8 mouse cellular contexts compared by ENCODE assay signal in the genomic region with DNA sequence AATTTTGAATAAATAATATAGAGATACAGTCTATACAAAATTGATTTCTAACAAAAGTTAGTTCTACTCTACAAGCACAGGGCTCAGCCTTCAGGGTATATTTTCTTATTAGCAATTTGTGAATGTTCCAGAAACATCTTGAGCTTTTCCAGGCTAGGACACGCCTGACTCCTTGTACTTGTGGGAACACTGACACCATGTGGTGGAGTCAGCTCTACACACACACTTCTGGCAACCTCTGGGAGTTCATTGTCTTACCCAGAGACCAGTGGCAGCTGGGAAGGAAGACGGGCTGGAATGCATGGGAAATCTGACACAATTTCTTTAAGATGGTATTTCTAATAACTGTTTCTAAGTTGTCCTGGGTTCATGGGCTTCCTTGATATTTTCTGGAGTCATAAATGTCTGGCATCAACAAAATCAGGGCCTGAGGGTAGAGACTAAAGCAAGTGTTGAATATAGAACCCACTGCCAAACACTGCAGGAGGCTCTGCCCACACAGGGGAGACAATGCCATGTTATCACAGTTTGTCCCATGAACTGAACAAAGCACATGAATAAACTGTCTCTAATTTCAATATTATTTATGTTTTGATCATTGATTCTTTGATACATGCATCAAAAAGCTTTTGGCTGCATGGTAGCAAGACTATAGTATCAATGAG.
A peak's percentile ranks its signal among the peaks of the same experiment; 100 is the strongest.
DNase-seq lines count a peak whose midpoint lies in the region; ATAC-seq and TF ChIP-seq lines count a peak whose summit lies in the region.

No protein-coding gene starts in this region.

- no peaks in the 10 kb centered on the region for H3K9me3 ChIP-seq in embryonic facial prominence, embryonic 15.5 days (replicated peaks)
- no peaks in the 10 kb centered on the region for H3K9me3 ChIP-seq in heart, embryonic 12.5 days (replicated peaks)
- H3K9me3 ChIP-seq in kidney, embryonic 15.5 days (replicated peaks): no peaks in the 10 kb centered on the region
- no peaks in the 10 kb centered on the region for H3K9me3 ChIP-seq in limb, embryonic 15.5 days
- H3K9me3 ChIP-seq in neural tube, embryonic 15.5 days (replicated peaks): no peaks in the 10 kb centered on the region

- no peak for TF ChIP-seq POLR2A in thymus, adult 2 months (IDR thresholded peaks at IDR 0.05; ENCODE audit: control insufficient read depth, extremely low read depth, insufficient read depth, low read length, poor library complexity)

- no peak overlapping the region for H3K4me2 ChIP-seq in embryonic facial prominence, embryonic 15.5 days (replicated peaks)
- no peak overlapping the region for H3K4me2 ChIP-seq in heart, embryonic 12.5 days
- H3K4me2 ChIP-seq in kidney, embryonic 15.5 days: no peak overlapping the region
- H3K4me2 ChIP-seq in limb, embryonic 15.5 days: no peak overlapping the region
- no peak overlapping the region for H3K4me2 ChIP-seq in neural tube, embryonic 15.5 days

- no peak overlapping the region for H3K9ac ChIP-seq in embryonic facial prominence, embryonic 15.5 days
- H3K9ac ChIP-seq in heart, embryonic 12.5 days: no peak overlapping the region
- H3K9ac ChIP-seq in kidney, embryonic 15.5 days: no peak overlapping the region
- H3K9ac ChIP-seq in limb, embryonic 15.5 days: no peak overlapping the region
- no peak overlapping the region for H3K9ac ChIP-seq in neural tube, embryonic 15.5 days (replicated peaks)

- 0 out of 2 replicates have a peak overlapping the region, but pooled peaks have one; percentile 17 for H3K27ac ChIP-seq in embryonic facial prominence, embryonic 15.5 days (replicated peaks)
- no peak overlapping the region for H3K27ac ChIP-seq in heart, embryonic 12.5 days (ENCODE audit: poor library complexity, severe bottlenecking)
- H3K27ac ChIP-seq in kidney, embryonic 15.5 days: no peak overlapping the region
- H3K27ac ChIP-seq in limb, embryonic 15.5 days: no peak overlapping the region
- no peak overlapping the region for H3K27ac ChIP-seq in neural tube, embryonic 15.5 days (replicated peaks)
- no peak overlapping the region for H3K27ac ChIP-seq in thymus, adult 2 months (ENCODE audit: control insufficient read depth, insufficient read depth, low read length)

- no peak overlapping the region for H3K4me3 ChIP-seq in embryonic facial prominence, embryonic 15.5 days (replicated peaks)
- no peak overlapping the region for H3K4me3 ChIP-seq in heart, embryonic 12.5 days
- no peak overlapping the region for H3K4me3 ChIP-seq in kidney, embryonic 15.5 days (replicated peaks)
- H3K4me3 ChIP-seq in limb, embryonic 15.5 days: no peak overlapping the region
- H3K4me3 ChIP-seq in neural tube, embryonic 15.5 days (replicated peaks): no peak overlapping the region
- H3K4me3 ChIP-seq in thymus, adult 2 months (ENCODE audit: control insufficient read depth, insufficient read depth, low read length): no peak overlapping the region

- peak; percentile 6 for DNase-seq in cerebellum, adult 9-10 months
- no peak for DNase-seq in cerebellum, adult 9-11 months
- no peak for DNase-seq in thymus, adult 2 months

- H3K27me3 ChIP-seq in embryonic facial prominence, embryonic 15.5 days: no peaks in the 10 kb centered on the region; the same call in 1 of the 2 replicates
- 0 out of 2 replicates have a peak, but pooled peaks cover under 1% of the 10 kb centered on the region for H3K27me3 ChIP-seq in heart, embryonic 12.5 days (replicated peaks)
- H3K27me3 ChIP-seq in kidney, embryonic 15.5 days: 0 out of 2 replicates have a peak, but pooled peaks cover 6% of the 10 kb centered on the region
- H3K27me3 ChIP-seq in limb, embryonic 15.5 days: no peaks in the 10 kb centered on the region
- no peaks in the 10 kb centered on the region for H3K27me3 ChIP-seq in neural tube, embryonic 15.5 days (replicated peaks)
- no peaks in the 10 kb centered on the region for H3K27me3 ChIP-seq in thymus, adult 2 months (ENCODE audit: control insufficient read depth, insufficient read depth, low read length)

- H3K4me1 ChIP-seq in embryonic facial prominence, embryonic 15.5 days: peaks cover 6% of the 10 kb centered on the region; the same call in 1 of the 2 replicates
- H3K4me1 ChIP-seq in heart, embryonic 12.5 days (replicated peaks): peaks cover 13% of the 10 kb centered on the region
- 0 out of 2 replicates have a peak, but pooled peaks cover 3% of the 10 kb centered on the region for H3K4me1 ChIP-seq in kidney, embryonic 15.5 days
- peaks cover 9% of the 10 kb centered on the region; the same call in 1 of the 2 replicates for H3K4me1 ChIP-seq in limb, embryonic 15.5 days
- H3K4me1 ChIP-seq in neural tube, embryonic 15.5 days: no peaks in the 10 kb centered on the region
- no peaks in the 10 kb centered on the region for H3K4me1 ChIP-seq in thymus, adult 2 months (replicated peaks; ENCODE audit: control insufficient read depth, insufficient read depth, low read length)

- no peaks in the 10 kb centered on the region for H3K36me3 ChIP-seq in embryonic facial prominence, embryonic 15.5 days
- no peaks in the 10 kb centered on the region for H3K36me3 ChIP-seq in heart, embryonic 12.5 days
- H3K36me3 ChIP-seq in kidney, embryonic 15.5 days: no peaks in the 10 kb centered on the region
- H3K36me3 ChIP-seq in limb, embryonic 15.5 days: no peaks in the 10 kb centered on the region
- H3K36me3 ChIP-seq in neural tube, embryonic 15.5 days: no peaks in the 10 kb centered on the region
- H3K36me3 ChIP-seq in thymus, adult 2 months (ENCODE audit: control insufficient read depth, insufficient read depth, low read length): no peaks in the 10 kb centered on the region

- 7% methylated on average over 2 of the region's 2 CpGs for WGBS in embryonic facial prominence, embryonic 15.5 days
- WGBS in heart, embryonic 12.5 days: 15% methylated on average over 2 of the region's 2 CpGs
- WGBS in kidney, embryonic 15.5 days: 21% methylated on average over 2 of the region's 2 CpGs
- WGBS in limb, embryonic 15.5 days: 10% methylated on average over 2 of the region's 2 CpGs
- 8% methylated on average over 2 of the region's 2 CpGs for WGBS in neural tube, embryonic 15.5 days
- 37% methylated on average over 2 of the region's 2 CpGs for WGBS in thymus, adult 2 months

- no peak for TF ChIP-seq CTCF in thymus, adult 2 months (IDR thresholded peaks at IDR 0.05; ENCODE audit: borderline replicate concordance, control insufficient read depth, extremely low read depth, insufficient read depth, low read length, poor library complexity)

- ATAC-seq in embryonic facial prominence, embryonic 15.5 days (ENCODE audit: insufficient number of reproducible peaks, low FRiP score, low TSS enrichment, low read depth): peak; percentile 82
- ATAC-seq in heart, embryonic 12.5 days (ENCODE audit: insufficient number of reproducible peaks, low FRiP score): peak; percentile 79
- peak; percentile 93 for ATAC-seq in kidney, embryonic 15.5 days (replicated peaks; ENCODE audit: low FRiP score)
- ATAC-seq in limb, embryonic 15.5 days (ENCODE audit: insufficient number of reproducible peaks, low FRiP score, low TSS enrichment, low read depth): peak; percentile 83
- peak; percentile 95 for ATAC-seq in neural tube, embryonic 15.5 days (ENCODE audit: low FRiP score)
